Mouse (Mus musculus): Measurements from ENCODE around the gene Dgkd. TPM values are rescaled to one million over a fixed set of nuclear protein-coding genes. Genes with fewer than 3 reads are reported as not detected.

The Dgkd gene
- total RNA-seq, 2 experiments from 2014 or later, result 104 to 118 TPM

DNA sequence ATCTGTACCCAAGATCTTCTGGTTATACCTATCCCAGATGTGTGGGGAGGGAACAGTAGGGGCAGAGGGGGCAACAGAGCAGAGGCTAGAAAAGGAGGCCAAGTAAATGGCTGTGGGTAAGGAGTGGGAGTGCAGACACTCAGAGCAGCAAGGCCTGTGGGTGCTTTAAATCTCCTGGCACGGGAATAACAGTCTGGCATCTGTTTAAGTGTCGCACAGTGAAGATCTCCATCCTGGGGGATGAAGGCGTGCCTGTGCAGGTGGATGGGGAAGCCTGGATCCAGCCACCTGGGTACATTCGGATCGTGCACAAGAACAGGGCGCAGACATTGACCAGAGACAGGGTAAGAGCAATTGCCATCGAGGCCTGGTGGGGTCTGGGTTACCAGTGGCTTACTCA, 83.0 kb downstream of the Dgkd start:
- DNase-seq, result no peak

DNA sequence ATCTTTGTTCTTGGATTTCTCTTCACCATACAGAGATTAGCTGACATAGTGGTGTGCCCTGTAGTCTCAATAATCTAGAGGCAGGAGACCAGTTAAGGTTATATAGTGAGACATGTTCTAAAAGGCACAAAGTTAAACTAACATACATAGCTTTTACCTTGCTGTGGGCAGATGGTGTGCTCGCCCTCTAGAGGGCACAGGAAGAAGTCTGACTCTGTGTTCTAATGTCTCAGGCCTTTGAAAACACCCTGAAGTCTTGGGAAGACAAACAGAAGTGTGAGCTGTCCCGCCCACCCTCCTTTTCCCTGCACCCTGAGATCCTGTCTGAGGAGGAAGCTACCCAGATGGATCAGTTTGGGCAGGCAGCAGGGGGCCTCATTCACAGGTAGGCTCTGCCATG, 83.4 kb downstream of the Dgkd start:
- DNase-seq, result no peak

DNA sequence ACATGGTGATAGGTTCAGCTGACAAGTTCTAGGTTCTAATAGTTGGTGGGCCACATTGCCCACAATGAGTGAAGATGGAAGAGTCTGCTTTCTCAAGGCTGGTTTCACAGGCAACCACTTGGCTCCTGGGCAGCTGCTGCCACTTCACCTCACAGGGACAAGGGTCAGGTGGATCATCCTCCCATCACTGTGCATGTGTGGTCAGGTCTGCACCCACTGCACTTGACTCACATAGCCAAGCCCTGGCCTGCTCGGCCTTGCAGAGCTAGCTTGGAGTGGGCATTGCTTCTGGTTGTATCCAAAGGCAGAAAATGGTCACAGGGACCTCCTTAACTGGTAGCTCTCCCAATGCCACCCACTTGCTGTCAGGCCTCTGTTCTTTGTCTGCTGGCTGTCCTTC, 88.7 kb downstream of the Dgkd start:
- no peak for DNase-seq

DNA sequence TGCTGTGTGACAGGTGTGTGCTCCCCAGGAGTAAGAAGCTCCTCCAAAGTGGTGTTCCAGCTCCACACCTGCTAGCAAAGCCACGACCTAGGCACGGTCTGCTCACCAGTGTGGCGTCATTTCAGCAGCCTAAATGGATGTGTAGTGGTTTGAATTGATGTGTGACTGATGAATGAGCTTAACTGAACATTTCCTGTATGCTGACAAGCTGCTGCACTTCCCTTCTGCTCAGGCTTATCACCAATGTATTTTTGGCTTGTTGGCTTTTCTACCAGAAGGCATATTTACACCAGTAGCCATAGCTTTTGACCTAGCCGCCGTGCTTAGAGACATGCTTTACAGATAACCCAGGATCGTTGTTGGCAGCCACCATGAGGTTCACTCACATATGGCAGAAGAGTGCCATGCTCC, 94.6 kb downstream of the Dgkd start:
- DNase-seq, result no peak

DNA sequence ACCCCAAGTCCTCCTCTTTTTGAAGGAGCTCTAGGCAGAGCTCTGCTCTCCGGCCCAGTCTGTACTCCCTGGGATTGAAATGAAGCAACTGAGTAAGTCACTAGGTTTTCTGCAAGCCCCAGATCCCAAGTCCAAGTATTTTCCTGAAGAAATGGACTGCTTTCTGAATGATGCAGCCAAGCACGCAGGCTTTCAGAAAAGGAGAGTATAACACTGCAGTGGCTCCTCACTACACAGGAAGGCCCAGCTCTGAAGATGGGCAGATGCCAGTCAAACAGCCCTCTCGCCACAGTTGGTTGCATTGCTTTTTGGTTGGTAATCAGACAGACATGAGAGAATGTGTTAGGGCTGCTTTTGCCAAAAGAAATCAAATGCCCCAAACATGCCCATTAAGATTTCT, 98.6 kb downstream of the Dgkd start:
- no peak for DNase-seq

DNA sequence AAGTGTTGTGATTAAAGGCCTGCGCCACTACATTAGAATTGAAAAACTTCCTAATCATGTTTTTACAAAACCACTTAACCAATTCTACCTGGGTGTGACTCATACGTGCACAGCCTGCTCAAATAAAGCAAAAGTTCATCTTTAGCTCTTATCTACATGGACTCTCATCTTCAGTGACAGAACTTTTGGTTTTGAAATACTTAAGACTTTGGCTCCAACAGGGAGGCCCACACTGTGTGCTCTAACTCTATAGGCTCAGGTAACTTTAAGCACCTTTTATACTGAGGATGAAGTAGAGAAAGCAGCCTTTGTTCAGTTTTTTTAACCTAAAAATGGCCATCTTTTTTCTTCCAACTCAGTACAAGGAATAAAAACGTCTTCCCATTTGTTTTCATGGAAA, 100.0 kb downstream of the Dgkd start:
- DNase-seq, result no peak

DNA sequence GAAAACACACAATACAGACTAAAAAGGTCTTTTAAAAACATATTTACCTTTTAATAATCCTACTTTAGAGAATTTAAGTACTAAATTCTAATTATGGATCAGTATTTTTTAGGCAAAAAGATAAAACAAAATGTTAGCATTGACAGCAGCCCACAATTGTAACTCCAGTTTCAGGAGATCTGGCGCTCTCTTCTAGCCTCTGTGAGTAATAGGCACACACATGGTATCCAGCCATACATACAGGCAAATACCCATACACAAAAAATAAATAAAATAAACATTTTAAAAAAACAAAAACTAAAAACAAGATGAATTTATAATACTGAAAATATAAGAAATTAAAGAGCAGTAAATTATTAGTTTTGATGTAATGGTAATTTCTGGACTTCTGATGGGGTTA, 105.8 kb downstream of the Dgkd start:
- DNase-seq, result no peak

DNA sequence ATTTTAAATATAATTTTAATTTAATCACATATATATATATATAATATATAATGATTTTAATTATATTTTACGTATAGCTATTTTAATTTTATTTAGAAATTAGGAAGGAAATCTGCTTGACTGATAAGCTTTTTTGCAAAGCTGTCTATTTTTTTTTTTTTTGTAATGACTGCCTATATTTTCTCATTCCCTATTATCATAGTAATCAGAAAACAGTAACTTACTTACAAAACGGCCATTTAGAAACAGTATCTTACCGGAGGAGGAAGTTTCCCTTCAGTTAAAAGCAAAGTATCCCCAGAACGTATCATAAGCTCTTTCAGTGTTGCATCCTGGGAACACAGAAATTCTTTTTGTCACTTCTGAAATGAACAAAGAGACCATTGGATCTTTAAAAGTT, 106.4 kb downstream of the Dgkd start:
- no peak for DNase-seq

DNA sequence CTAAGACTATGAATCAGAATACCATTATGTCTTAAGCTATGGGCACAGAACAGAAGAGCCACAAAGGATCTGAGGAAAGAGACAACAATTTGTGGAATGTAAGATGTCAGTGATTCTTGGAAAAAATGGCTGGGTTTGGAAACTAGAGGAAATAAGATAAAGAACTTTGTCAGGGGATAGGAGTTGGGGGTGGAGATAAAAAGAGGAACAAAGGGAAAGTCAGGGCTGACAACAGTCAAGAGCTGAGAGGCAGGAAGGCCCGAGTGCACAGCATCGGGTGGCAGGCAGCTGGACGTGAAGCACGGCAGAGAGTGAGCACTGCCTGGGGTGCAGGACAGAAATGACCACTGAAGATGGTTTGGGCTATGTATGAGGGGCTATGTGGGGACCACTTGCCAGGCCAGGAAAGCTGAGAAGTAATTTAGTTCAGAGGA, 106.9 kb downstream of the Dgkd start:
- no peak for DNase-seq

DNA sequence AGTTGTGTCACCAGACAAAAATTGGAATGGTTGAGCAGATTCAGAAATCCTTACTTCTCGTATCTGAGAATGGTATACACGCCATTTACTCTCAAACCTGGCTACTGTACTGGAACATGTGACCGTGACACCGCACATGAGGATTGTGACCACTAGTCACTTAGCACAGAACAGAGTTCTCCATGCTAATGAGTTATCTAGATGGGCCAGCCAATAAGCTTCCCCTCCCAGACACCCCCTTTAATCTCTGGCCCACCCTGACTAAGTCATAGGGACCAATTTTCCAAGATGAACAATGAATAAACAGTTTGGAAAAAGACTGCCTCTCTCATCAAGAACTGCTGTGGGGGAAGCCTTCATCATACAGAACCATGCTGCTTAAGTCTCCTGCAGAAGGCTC, 107.7 kb downstream of the Dgkd start:
- DNase-seq, result no peak

DNA sequence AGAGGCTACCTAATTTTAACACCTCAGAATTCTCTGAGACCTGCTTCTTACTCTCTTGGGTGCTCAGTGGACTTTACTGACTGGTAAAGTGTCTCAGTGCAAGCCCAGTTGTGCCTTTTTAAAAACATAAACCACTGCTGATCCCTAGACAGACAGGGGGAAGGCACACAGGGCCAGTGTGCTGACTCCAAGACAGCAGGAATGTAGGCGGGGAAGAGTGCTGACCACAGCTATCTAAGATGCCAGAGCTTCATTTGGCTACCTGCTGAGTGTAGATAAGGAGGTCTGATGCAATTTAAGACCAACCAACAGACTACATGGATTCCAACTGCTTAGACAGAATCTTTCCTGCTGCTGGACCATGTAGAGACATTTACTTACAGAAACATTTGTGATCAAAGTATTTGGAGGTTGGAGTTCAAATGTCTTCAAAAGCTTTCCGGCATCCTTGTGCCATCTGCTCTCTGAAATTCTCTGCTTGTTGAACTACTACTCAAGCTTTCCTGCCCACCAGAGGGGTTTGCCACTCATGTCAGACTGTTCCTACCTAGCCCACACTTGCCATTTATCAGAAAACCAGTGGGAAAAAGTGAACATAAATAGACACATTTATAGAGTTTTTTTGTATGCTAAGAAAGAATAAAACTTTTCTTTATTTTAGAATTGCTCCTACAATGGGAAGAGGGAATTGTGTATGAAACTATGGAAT, 108.5 kb downstream of the Dgkd start:
- DNase-seq, result no peak

DNA sequence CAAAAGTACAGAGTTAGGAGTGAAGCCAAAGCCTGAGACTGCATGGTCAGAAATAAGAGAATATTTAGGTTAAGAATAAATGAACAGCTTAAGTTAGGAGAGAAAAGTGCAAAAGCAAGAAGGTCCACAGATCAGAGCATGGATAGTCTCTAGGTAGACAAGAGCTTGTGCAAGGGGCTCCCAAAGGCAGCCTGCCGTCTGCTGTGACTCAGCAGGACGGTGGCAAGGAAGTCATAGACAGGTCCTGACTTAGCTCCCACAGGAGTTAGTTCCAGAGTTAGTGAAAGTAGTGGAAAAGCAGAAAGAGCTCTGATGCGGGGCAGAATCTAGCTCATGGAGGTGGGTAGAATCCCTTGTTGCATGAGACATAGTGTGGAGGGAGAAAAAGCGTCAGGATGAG, 117.3 kb downstream of the Dgkd start:
- DNase-seq, result no peak

DNA sequence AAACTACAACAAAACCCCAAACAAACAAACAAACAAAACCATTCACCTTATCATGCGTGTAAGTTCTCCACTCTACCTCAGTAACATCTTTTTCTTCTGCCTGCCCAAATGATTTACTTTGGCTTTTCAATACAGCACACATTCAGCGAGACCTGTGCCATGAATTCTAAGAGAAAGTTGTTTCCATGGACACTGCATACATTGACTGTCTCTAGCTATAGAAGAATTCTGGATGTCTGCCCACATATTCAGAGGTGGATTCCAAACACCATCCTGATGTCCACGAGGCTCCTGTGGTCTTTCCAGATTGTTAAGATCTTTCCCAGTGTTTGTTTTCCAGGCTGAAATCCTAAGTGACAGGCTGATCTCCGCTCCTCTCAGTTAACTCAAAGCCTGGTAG, 129.2 kb downstream of the Dgkd start:
- no peak for DNase-seq

DNA sequence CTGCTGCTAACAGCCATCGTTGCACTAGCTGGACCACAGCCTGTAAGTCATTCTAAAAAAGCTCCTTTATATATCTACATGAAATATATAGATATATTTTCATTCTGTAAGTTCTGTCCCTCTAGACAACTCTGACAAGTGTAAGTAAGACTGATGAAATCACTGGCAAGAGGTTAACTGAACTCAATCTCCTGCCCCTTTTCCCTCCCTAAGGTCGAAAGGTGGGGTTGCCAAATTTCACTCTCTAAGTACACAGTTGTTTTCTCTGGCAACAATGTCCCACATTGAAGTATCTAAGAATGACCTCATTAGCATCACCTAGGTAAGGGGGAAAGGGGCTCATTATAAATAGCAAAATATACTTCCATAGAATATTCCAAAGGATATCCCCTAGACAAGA, 139.6 kb downstream of the Dgkd start:
- no peak for DNase-seq

Other genes with a start within 250 kb of the Dgkd start
- gene Inpp5d, start 233.0 kb upstream of the Dgkd start, total RNA-seq (2021), result 10 to 100 TPM; 14.8 to 20.7 TPM
- 10 to 100 TPM; 60.0 to 66.0 TPM for gene Atg16l1, start 97.4 kb upstream of the Dgkd start, total RNA-seq (2021)
- gene Sag, start 49.6 kb upstream of the Dgkd start, total RNA-seq (2021), result 1 to 10 TPM; 2.2 to 3.5 TPM
- gene Usp40, start 155.3 kb downstream of the Dgkd start, total RNA-seq (2021), result 10 to 100 TPM; 21.4 to 25.6 TPM
- gene Ugt1a10, start 202.1 kb downstream of the Dgkd start, total RNA-seq (2021), result not detected
- gene Ugt1a9, start 217.5 kb downstream of the Dgkd start, total RNA-seq (2021), result not detected
- not detected for gene Ugt1a8, start 234.5 kb downstream of the Dgkd start, total RNA-seq (2021)
- 1 to 10 TPM in 1 of 2 experiments, under 1 TPM in 1; 0.51 to 1.3 TPM for gene Ugt1a7c, start 241.8 kb downstream of the Dgkd start, total RNA-seq (2021)
- gene Ugt1a6b, start 250.0 kb downstream of the Dgkd start, total RNA-seq (2021), result not detected

Data from layer of hippocampus, postnatal 36 days (tissue).